Mouse (Mus musculus): ENCODE data around the gene Vpreb2. TPM values are rescaled to one million over a fixed set of nuclear protein-coding genes. Genes with fewer than 3 reads are reported as not detected.

The Vpreb2 gene
- total and polyA plus RNA-seq, 2 experiments from 2014 or later: not detected

DNA sequence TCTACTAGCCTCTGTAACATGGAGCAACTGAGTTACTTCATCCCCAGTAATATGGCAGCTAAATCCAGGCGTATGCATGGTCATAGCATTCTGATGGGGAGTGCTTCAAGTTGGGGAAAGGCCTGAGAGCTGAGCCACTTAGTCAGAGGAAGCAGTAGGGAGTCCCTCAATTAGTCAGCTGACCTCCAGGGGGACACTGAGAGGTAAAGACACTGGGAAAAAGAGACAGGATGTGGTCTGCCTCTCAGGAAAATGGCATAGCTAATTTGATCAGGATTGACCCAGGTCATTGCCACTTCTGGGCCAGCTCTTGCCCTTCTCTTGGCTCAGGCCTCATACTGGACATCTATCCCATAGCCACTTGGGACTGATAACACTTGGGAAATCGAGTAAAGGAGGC lies 47.1 kb downstream of the Vpreb2 start:
- 47% methylated on average over 2 of the region's 2 CpGs for WGBS
- no peaks in the 10 kb centered on the region for H3K4me1 ChIP-seq (ENCODE audit: control insufficient read depth, insufficient read depth)
- H3K27ac ChIP-seq (ENCODE audit: low read depth): no peak overlapping the region
- ATAC-seq (ENCODE audit: insufficient read depth, low read depth) (no peak), DNase-seq (ENCODE audit: low spot score) (no peak)
- no peak overlapping the region for H3K9ac ChIP-seq (replicated peaks; ENCODE audit: low read depth, low read length)
- H3K36me3 ChIP-seq (replicated peaks; ENCODE audit: control insufficient read depth, insufficient read depth, low read length): no peaks in the 10 kb centered on the region
- TF ChIP-seq EP300 (IDR thresholded peaks at IDR 0.05; ENCODE audit: low read depth) (no peak), CTCF (IDR thresholded peaks at IDR 0.05; ENCODE audit: low read depth) (no peak)
- H3K4me3 ChIP-seq (ENCODE audit: low read depth, low read length): no peak overlapping the region
- H3K27me3 ChIP-seq (ENCODE audit: control insufficient read depth, insufficient read depth, low read length): no peaks in the 10 kb centered on the region
- no peak overlapping the region for H3K4me2 ChIP-seq (ENCODE audit: low read depth, low read length)
- no peaks in the 10 kb centered on the region for H3K9me3 ChIP-seq (replicated peaks; ENCODE audit: control insufficient read depth, low read length)

Other genes with a start within 250 kb of the Vpreb2 start
- 40.2 and 63.7 TPM in 2 replicates for gene Med15, start 247.5 kb upstream of the Vpreb2 start, total RNA-seq (2014; rRNA removed; ENCODE audit: low replicate concordance)
- gene Med15, start 247.5 kb upstream of the Vpreb2 start, polyA plus RNA-seq (2015; fragmentation: Nextera tagmentation; extraction: Ambion mirVana): 18.0 and 18.6 TPM in 2 replicates
- 42.0 and 47.4 TPM in 2 replicates for gene Klhl22, start 220.8 kb upstream of the Vpreb2 start, total RNA-seq (2014; rRNA removed; ENCODE audit: low replicate concordance)
- gene Klhl22, start 220.8 kb upstream of the Vpreb2 start, polyA plus RNA-seq (2015; fragmentation: Nextera tagmentation; extraction: Ambion mirVana): 21.7 and 23.0 TPM in 2 replicates
- 19.3 and 25.4 TPM in 2 replicates for gene Scarf2, start 183.1 kb upstream of the Vpreb2 start, total RNA-seq (2014; rRNA removed; ENCODE audit: low replicate concordance)
- 2.6 and 2.8 TPM in 2 replicates for gene Scarf2, start 183.1 kb upstream of the Vpreb2 start, polyA plus RNA-seq (2015; fragmentation: Nextera tagmentation; extraction: Ambion mirVana)
- gene B830017H08Rik, start 147.3 kb upstream of the Vpreb2 start, total RNA-seq (2014; rRNA removed; ENCODE audit: low replicate concordance): not detected in 2 replicates
- not detected in 2 replicates for gene B830017H08Rik, start 147.3 kb upstream of the Vpreb2 start, polyA plus RNA-seq (2015; fragmentation: Nextera tagmentation; extraction: Ambion mirVana)
- 0.27 and 1.1 TPM in 2 replicates for gene Car15, start 142.1 kb upstream of the Vpreb2 start, total RNA-seq (2014; rRNA removed; ENCODE audit: low replicate concordance)
- 0.25 and 0.44 TPM in 2 replicates for gene Car15, start 142.1 kb upstream of the Vpreb2 start, polyA plus RNA-seq (2015; fragmentation: Nextera tagmentation; extraction: Ambion mirVana)
- gene Gm20518, start 88.8 kb upstream of the Vpreb2 start, total RNA-seq (2014; rRNA removed; ENCODE audit: low replicate concordance): not detected in 2 replicates
- gene Gm20518, start 88.8 kb upstream of the Vpreb2 start, polyA plus RNA-seq (2015; fragmentation: Nextera tagmentation; extraction: Ambion mirVana): 0.05 and 0.07 TPM in 2 replicates
- gene Tssk1, start 86.2 kb upstream of the Vpreb2 start, total RNA-seq (2014; rRNA removed; ENCODE audit: low replicate concordance): not detected in 2 replicates
- 0.08 and 0.14 TPM in 2 replicates for gene Tssk1, start 86.2 kb upstream of the Vpreb2 start, polyA plus RNA-seq (2015; fragmentation: Nextera tagmentation; extraction: Ambion mirVana)
- gene Dgcr2, start 81.9 kb upstream of the Vpreb2 start, total RNA-seq (2014; rRNA removed; ENCODE audit: low replicate concordance): 61.8 and 78.5 TPM in 2 replicates
- 30.4 and 31.9 TPM in 2 replicates for gene Dgcr2, start 81.9 kb upstream of the Vpreb2 start, polyA plus RNA-seq (2015; fragmentation: Nextera tagmentation; extraction: Ambion mirVana)
- gene Tssk2, start 81.8 kb upstream of the Vpreb2 start, total RNA-seq (2014; rRNA removed; ENCODE audit: low replicate concordance): not detected in 2 replicates
- gene Tssk2, start 81.8 kb upstream of the Vpreb2 start, polyA plus RNA-seq (2015; fragmentation: Nextera tagmentation; extraction: Ambion mirVana): not detected in 2 replicates
- gene Ess2, start 69.1 kb upstream of the Vpreb2 start, total RNA-seq (2014; rRNA removed; ENCODE audit: low replicate concordance): 25.4 and 28.3 TPM in 2 replicates
- gene Ess2, start 69.1 kb upstream of the Vpreb2 start, polyA plus RNA-seq (2015; fragmentation: Nextera tagmentation; extraction: Ambion mirVana): 18.5 and 19.4 TPM in 2 replicates
- not detected in 2 replicates for gene Gsc2, start 65.4 kb upstream of the Vpreb2 start, total RNA-seq (2014; rRNA removed; ENCODE audit: low replicate concordance)
- not detected in 2 replicates for gene Gsc2, start 65.4 kb upstream of the Vpreb2 start, polyA plus RNA-seq (2015; fragmentation: Nextera tagmentation; extraction: Ambion mirVana)
- 38.2 and 46.8 TPM in 2 replicates for gene Slc25a1, start 52.2 kb upstream of the Vpreb2 start, total RNA-seq (2014; rRNA removed; ENCODE audit: low replicate concordance)
- gene Slc25a1, start 52.2 kb upstream of the Vpreb2 start, polyA plus RNA-seq (2015; fragmentation: Nextera tagmentation; extraction: Ambion mirVana): 14.8 and 17.5 TPM in 2 replicates
- 23.0 and 36.6 TPM in 2 replicates for gene Dgcr6, start 72.4 kb downstream of the Vpreb2 start, total RNA-seq (2014; rRNA removed; ENCODE audit: low replicate concordance)
- gene Dgcr6, start 72.4 kb downstream of the Vpreb2 start, polyA plus RNA-seq (2015; fragmentation: Nextera tagmentation; extraction: Ambion mirVana): 83.5 and 94.3 TPM in 2 replicates
- gene Prodh, start 109.8 kb downstream of the Vpreb2 start, total RNA-seq (2014; rRNA removed; ENCODE audit: low replicate concordance): 9.5 and 24.4 TPM in 2 replicates
- 4.2 and 5.5 TPM in 2 replicates for gene Prodh, start 109.8 kb downstream of the Vpreb2 start, polyA plus RNA-seq (2015; fragmentation: Nextera tagmentation; extraction: Ambion mirVana)
- 1.9 and 6.3 TPM in 2 replicates for gene Rtn4r, start 147.2 kb downstream of the Vpreb2 start, total RNA-seq (2014; rRNA removed; ENCODE audit: low replicate concordance)
- gene Rtn4r, start 147.2 kb downstream of the Vpreb2 start, polyA plus RNA-seq (2015; fragmentation: Nextera tagmentation; extraction: Ambion mirVana): 0.34 and 1.5 TPM in 2 replicates
- not detected in 2 replicates for gene Ccdc188, start 237.5 kb downstream of the Vpreb2 start, total RNA-seq (2014; rRNA removed; ENCODE audit: low replicate concordance)
- not detected in 2 replicates for gene Ccdc188, start 237.5 kb downstream of the Vpreb2 start, polyA plus RNA-seq (2015; fragmentation: Nextera tagmentation; extraction: Ambion mirVana)

Measured in heart, postnatal 0 days (tissue).